ENCODE assay signal across 24 mouse cellular contexts in the genomic region with DNA sequence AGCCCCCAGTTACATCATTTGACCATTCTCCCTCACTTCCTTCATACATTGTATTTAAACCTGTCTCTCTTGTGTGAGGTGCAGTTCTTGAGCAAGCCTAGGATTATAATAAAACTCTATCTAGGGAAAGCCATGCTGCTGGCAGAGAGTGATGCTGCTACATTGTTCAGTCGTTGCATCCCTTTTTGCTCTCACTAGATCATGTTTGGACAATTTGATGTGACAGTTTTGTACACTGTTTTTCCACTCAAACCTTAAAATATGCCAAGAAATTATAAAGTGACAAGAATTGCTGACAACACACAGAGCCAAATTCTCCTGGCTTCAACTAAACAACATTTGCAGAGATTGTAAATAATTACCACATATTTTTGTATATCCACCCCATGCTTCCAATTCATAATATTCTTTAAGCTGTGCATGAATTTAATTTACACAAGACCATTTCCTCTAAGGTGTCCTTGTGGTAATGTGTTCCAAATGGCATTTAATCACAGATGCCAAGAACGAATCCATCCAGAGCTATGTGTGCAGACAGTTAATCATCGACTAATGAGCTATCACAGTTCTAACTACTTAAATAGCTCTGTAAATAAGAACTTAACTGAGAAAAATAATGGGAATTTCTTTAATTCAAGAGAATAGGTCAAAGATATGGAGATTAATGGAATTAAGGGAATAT.
DNase-seq lines count a peak whose midpoint lies in the region; ATAC-seq and TF ChIP-seq lines count a peak whose summit lies in the region.
"Had no signal": no experiment of that assay in that cellular context is flagged by ENCODE, and none has a peak within 500 bp of the region (broad histone marks: within the 10 kb centered on the region; RNA-seq: fewer than 3 reads in every experiment).

No protein-coding gene starts in this region.

- no peaks in the 10 kb centered on the region for H3K9me3 ChIP-seq in forebrain, embryonic 13.5 days (replicated peaks)
- H3K9me3 ChIP-seq in forebrain, embryonic 11.5 days (ENCODE audit: control insufficient read depth, low read length): no peaks in the 10 kb centered on the region
- no peaks in the 10 kb centered on the region for H3K9me3 ChIP-seq in hindbrain, postnatal 0 days (ENCODE audit: low read length)
- H3K9me3 ChIP-seq in hindbrain, embryonic 11.5 days (ENCODE audit: control insufficient read depth, low read length): no peaks in the 10 kb centered on the region
- no peaks in the 10 kb centered on the region for H3K9me3 ChIP-seq in neural tube, embryonic 14.5 days (ENCODE audit: control insufficient read depth, low read length)
- H3K9me3 ChIP-seq: heart, embryonic 12.5 days; midbrain, embryonic 10.5 days had no signal

- WGBS in forebrain, embryonic 13.5 days: 65% methylated on average over 3 of the region's 3 CpGs
- 82% methylated on average over 3 of the region's 3 CpGs for WGBS in forebrain, embryonic 11.5 days
- 64% methylated on average over 3 of the region's 3 CpGs for WGBS in hindbrain, postnatal 0 days
- 85% methylated on average over 3 of the region's 3 CpGs for WGBS in hindbrain, embryonic 11.5 days
- 55% methylated on average over 3 of the region's 3 CpGs for WGBS in neural tube, embryonic 14.5 days

- no peak overlapping the region for H3K4me2 ChIP-seq in forebrain, embryonic 13.5 days
- no peak overlapping the region for H3K4me2 ChIP-seq in forebrain, embryonic 11.5 days (ENCODE audit: low read depth, low read length, severe bottlenecking)
- H3K4me2 ChIP-seq in hindbrain, postnatal 0 days (ENCODE audit: low read depth, low read length): no peak overlapping the region
- no peak overlapping the region for H3K4me2 ChIP-seq in hindbrain, embryonic 11.5 days (replicated peaks; ENCODE audit: low read depth, low read length)
- no peak overlapping the region for H3K4me2 ChIP-seq in neural tube, embryonic 14.5 days (ENCODE audit: low read depth, low read length)
- H3K4me2 ChIP-seq: heart, embryonic 12.5 days had no signal

- H3K4me1 ChIP-seq in forebrain, embryonic 13.5 days: no peaks in the 10 kb centered on the region
- no peaks in the 10 kb centered on the region for H3K4me1 ChIP-seq in forebrain, embryonic 11.5 days (replicated peaks; ENCODE audit: control insufficient read depth, insufficient read depth, low read length)
- H3K4me1 ChIP-seq in hindbrain, postnatal 0 days (ENCODE audit: insufficient read depth, low read length): no peaks in the 10 kb centered on the region
- H3K4me1 ChIP-seq in hindbrain, embryonic 11.5 days (replicated peaks; ENCODE audit: control insufficient read depth, insufficient read depth, low read length): no peaks in the 10 kb centered on the region
- no peaks in the 10 kb centered on the region for H3K4me1 ChIP-seq in neural tube, embryonic 14.5 days (ENCODE audit: control insufficient read depth, insufficient read depth, low read length)
- H3K4me1 ChIP-seq: heart, embryonic 12.5 days; midbrain, embryonic 10.5 days had no signal

- no peak overlapping the region for H3K9ac ChIP-seq in forebrain, embryonic 13.5 days
- H3K9ac ChIP-seq in forebrain, embryonic 11.5 days (ENCODE audit: low read length): no peak overlapping the region
- no peak overlapping the region for H3K9ac ChIP-seq in hindbrain, postnatal 0 days (replicated peaks; ENCODE audit: low read length)
- no peak overlapping the region for H3K9ac ChIP-seq in hindbrain, embryonic 11.5 days (ENCODE audit: low read depth, low read length)
- no peak overlapping the region for H3K9ac ChIP-seq in neural tube, embryonic 14.5 days (replicated peaks; ENCODE audit: low read depth, low read length)
- H3K9ac ChIP-seq: heart, embryonic 12.5 days; liver, embryonic 14.5 days had no signal

- TF ChIP-seq CTCF in hindbrain, postnatal 0 days (IDR thresholded peaks at IDR 0.05; ENCODE audit: low read depth): no peak

- H3K36me3 ChIP-seq in forebrain, embryonic 13.5 days (ENCODE audit: poor library complexity, severe bottlenecking): no peaks in the 10 kb centered on the region
- H3K36me3 ChIP-seq in forebrain, embryonic 11.5 days (ENCODE audit: control insufficient read depth, insufficient read depth, low read length): no peaks in the 10 kb centered on the region
- H3K36me3 ChIP-seq in hindbrain, postnatal 0 days (ENCODE audit: insufficient read depth, low read length): no peaks in the 10 kb centered on the region
- no peaks in the 10 kb centered on the region for H3K36me3 ChIP-seq in hindbrain, embryonic 11.5 days (ENCODE audit: control insufficient read depth, insufficient read depth, low read length)
- no peaks in the 10 kb centered on the region for H3K36me3 ChIP-seq in neural tube, embryonic 14.5 days (ENCODE audit: control insufficient read depth, insufficient read depth, low read length)
- H3K36me3 ChIP-seq: heart, embryonic 12.5 days; midbrain, embryonic 10.5 days had no signal

- no peak overlapping the region for H3K4me3 ChIP-seq in forebrain, embryonic 13.5 days
- no peak overlapping the region for H3K4me3 ChIP-seq in forebrain, embryonic 11.5 days (ENCODE audit: low read depth, low read length)
- no peak overlapping the region for H3K4me3 ChIP-seq in hindbrain, postnatal 0 days (ENCODE audit: low read length)
- no peak overlapping the region for H3K4me3 ChIP-seq in hindbrain, embryonic 11.5 days (ENCODE audit: low read depth, low read length)
- no peak overlapping the region for H3K4me3 ChIP-seq in neural tube, embryonic 14.5 days (ENCODE audit: low read depth, low read length)
- H3K4me3 ChIP-seq: heart, adult 2 months; heart, embryonic 12.5 days; midbrain, embryonic 10.5 days had no signal

- DNase-seq in forebrain, embryonic 11.5 days (ENCODE audit: low spot score): no peak
- peak; percentile 10 for DNase-seq in hindbrain, postnatal 0 days (ENCODE audit: low spot score)
- DNase-seq in hindbrain, embryonic 11.5 days (ENCODE audit: low spot score): no peak
- DNase-seq in neural tube, embryonic 10.5 days (ENCODE audit: extremely low spot score, low spot score): no peak
- no peak for DNase-seq in right cerebral cortex, postnatal 10 days (ENCODE audit: low spot score in 2 of 2)
- DNase-seq: adrenal gland, postnatal 25 days; cerebellum, adult 2 months; cerebellum, postnatal 25 days; heart, adult 2 months; heart, postnatal 4 days; kidney, adult 9 months; kidney, postnatal 14 days; liver; lung, adult 2 months; lung, postnatal 14 days; spleen, adult 18-20 months; thymus, postnatal 14 days had no signal

- H3K27me3 ChIP-seq in forebrain, embryonic 13.5 days: no peaks in the 10 kb centered on the region
- H3K27me3 ChIP-seq in forebrain, embryonic 11.5 days (ENCODE audit: control insufficient read depth, insufficient read depth, low read length): no peaks in the 10 kb centered on the region
- no peaks in the 10 kb centered on the region for H3K27me3 ChIP-seq in hindbrain, postnatal 0 days (ENCODE audit: insufficient read depth, low read length)
- H3K27me3 ChIP-seq in hindbrain, embryonic 11.5 days (ENCODE audit: control insufficient read depth, insufficient read depth, low read length): no peaks in the 10 kb centered on the region
- no peaks in the 10 kb centered on the region for H3K27me3 ChIP-seq in neural tube, embryonic 14.5 days (ENCODE audit: control insufficient read depth, insufficient read depth, low read length)
- H3K27me3 ChIP-seq: heart, embryonic 12.5 days; Patski had no signal

- ATAC-seq in forebrain, embryonic 13.5 days: peak; percentile 51; the same call in 1 of the 2 replicates
- no peak for ATAC-seq in forebrain, embryonic 11.5 days (replicated peaks; ENCODE audit: low FRiP score)
- no peak for ATAC-seq in hindbrain, postnatal 0 days
- no peak for ATAC-seq in hindbrain, embryonic 11.5 days (ENCODE audit: low FRiP score)
- 0 out of 2 replicates have a peak, but pooled peaks have one; percentile 56 for ATAC-seq in neural tube, embryonic 14.5 days (ENCODE audit: low read depth)
- ATAC-seq: intestine, postnatal 0 days; Patski had no signal

- no peak overlapping the region for H3K27ac ChIP-seq in forebrain, embryonic 13.5 days
- no peak overlapping the region for H3K27ac ChIP-seq in forebrain, embryonic 11.5 days (ENCODE audit: low read depth, low read length)
- H3K27ac ChIP-seq in hindbrain, postnatal 0 days: no peak overlapping the region
- no peak overlapping the region for H3K27ac ChIP-seq in hindbrain, embryonic 11.5 days (ENCODE audit: low read depth, low read length)
- no peak overlapping the region for H3K27ac ChIP-seq in neural tube, embryonic 14.5 days (ENCODE audit: low read depth, low read length)
- H3K27ac ChIP-seq: heart, adult 2 months; liver, embryonic 14.5 days; midbrain, embryonic 10.5 days had no signal

Comparison
In these comparisons a context has a peak if more than half of its experiments do, and no peak if none do; other contexts are left out.
1. ATAC-seq: peak in forebrain, embryonic 13.5 days (single experiment) and neural tube, embryonic 14.5 days (single experiment); none in forebrain, embryonic 11.5 days (single experiment), hindbrain, postnatal 0 days (single experiment) and hindbrain, embryonic 11.5 days (single experiment).